Mouse (Mus musculus): ENCODE results near the gene Isg20. TPM values are rescaled to one million over a fixed set of nuclear protein-coding genes. Genes with fewer than 3 reads are reported as not detected.

Gene Isg20
- polyA plus RNA-seq, 1 experiment from 2014 or later: 0.40 TPM

DNA sequence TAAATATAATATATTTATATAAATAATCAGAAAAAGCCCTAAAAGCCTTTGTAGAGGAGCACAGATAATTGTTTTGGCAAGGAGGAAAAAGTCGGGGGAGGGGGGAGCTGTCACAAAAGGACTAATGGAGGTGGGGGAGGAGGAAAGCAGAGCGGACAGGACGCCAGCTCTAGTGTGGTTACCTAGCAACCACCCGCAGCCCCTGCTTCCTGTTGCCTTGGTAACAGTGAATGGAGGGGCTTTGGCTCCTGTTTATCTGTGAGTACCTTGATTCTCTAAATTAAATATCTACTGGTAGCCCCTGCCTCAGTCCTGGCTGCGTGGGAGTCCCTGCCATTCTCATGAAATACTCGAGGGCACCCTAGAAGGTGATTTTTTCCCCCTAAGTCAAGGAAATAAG lies 29.1 kb upstream of the Isg20 start:
- no peaks in the 10 kb centered on the region for H3K27me3 ChIP-seq
- H3K9me3 ChIP-seq: no peaks in the 10 kb centered on the region
- peak overlapping the region; percentile 77 for H3K4me2 ChIP-seq (replicated peaks)
- peak overlapping the region; percentile 73 for H3K4me3 ChIP-seq (replicated peaks)
- H3K9ac ChIP-seq (replicated peaks): peak overlapping the region; percentile 70
- H3K36me3 ChIP-seq: peaks cover 2% of the 10 kb centered on the region; the same call in 1 of the 2 replicates
- WGBS: 2% methylated on average over 6 of the region's 6 CpGs
- peak; percentile 51 for ATAC-seq
- peaks cover 66% of the 10 kb centered on the region for H3K4me1 ChIP-seq (replicated peaks)
- H3K27ac ChIP-seq: peak overlapping the region; percentile 87

GRCm38 (mm10) chr7:78885404-78885803 lies 27.8 kb upstream of the Isg20 start:
- Histone ChIP-seq H3K4me3 (replicated peaks) (peak overlapping the region; percentile 73), H3K27me3 (peaks cover 9% of the 10 kb centered on the region; the same call in 1 of the 2 replicates), H3K4me2 (replicated peaks) (peak overlapping the region; percentile 77), H3K4me1 (replicated peaks) (peaks cover 67% of the 10 kb centered on the region), H3K36me3 (peaks cover 2% of the 10 kb centered on the region; the same call in 1 of the 2 replicates), H3K9me3 (no peaks in the 10 kb centered on the region), H3K9ac (replicated peaks) (peak overlapping the region; percentile 42), H3K27ac (peak overlapping the region; percentile 87)
- WGBS: 66% methylated on average over 5 of the region's 5 CpGs
- no peak for ATAC-seq

DNA sequence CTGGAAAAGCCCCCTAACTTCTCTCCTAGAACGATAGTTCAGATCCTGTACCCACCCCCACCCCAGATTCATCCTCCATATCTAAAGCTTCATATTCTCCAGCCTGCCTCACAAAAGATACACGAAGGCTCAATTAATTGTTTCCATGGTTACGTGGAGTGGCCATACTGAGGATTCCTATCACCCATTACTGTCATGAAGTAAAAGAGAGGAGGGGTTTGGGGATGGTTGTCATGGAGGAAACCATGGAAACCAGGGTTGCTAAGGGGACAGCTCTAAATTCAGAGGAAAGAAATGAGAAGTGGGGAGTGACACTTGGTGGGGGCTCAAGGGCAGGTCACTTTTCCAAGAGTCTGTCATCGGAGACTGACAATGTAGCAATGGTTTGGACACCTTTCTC lies 26.7 kb upstream of the Isg20 start:
- peak overlapping the region; percentile 87 for H3K27ac ChIP-seq
- 12% methylated on average over 4 of the region's 4 CpGs for WGBS
- H3K27me3 ChIP-seq: peaks cover 9% of the 10 kb centered on the region; the same call in 1 of the 2 replicates
- H3K4me3 ChIP-seq (replicated peaks): peak overlapping the region; percentile 20
- H3K9me3 ChIP-seq: no peaks in the 10 kb centered on the region
- ATAC-seq: no peak
- H3K4me1 ChIP-seq (replicated peaks): peaks cover 60% of the 10 kb centered on the region
- H3K36me3 ChIP-seq: peaks cover 2% of the 10 kb centered on the region; the same call in 1 of the 2 replicates
- peak overlapping the region; percentile 77 for H3K4me2 ChIP-seq (replicated peaks)
- peak overlapping the region; percentile 42 for H3K9ac ChIP-seq (replicated peaks)

DNA sequence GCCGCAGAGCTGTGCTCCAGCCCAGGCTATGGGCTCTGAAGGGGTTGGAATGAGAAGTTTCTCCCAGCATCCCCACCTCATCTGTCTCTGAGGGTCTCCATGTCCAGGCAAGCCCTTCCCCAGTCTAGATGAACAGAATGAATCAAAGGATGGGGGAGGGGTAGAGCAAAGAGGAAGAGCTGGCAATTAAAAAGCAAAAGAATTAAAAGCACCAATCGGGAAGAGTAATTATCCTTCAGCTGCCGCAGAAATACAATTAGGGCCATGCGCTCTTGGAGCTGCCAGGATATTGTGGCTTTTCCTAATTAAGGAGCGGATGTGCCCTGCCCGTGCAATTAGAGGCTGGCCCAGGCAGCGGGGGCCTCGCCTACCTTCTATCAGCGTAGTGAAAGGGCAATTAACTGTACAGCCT lies 25.8 kb upstream of the Isg20 start:
- no peaks in the 10 kb centered on the region for H3K9me3 ChIP-seq
- peaks cover 2% of the 10 kb centered on the region; the same call in 1 of the 2 replicates for H3K36me3 ChIP-seq
- H3K4me2 ChIP-seq (replicated peaks): peak overlapping the region; percentile 77
- H3K27me3 ChIP-seq: peaks cover 9% of the 10 kb centered on the region; the same call in 1 of the 2 replicates
- H3K4me1 ChIP-seq (replicated peaks): peaks cover 55% of the 10 kb centered on the region
- peak overlapping the region; percentile 42 for H3K9ac ChIP-seq (replicated peaks)
- WGBS: 44% methylated on average over 9 of the region's 9 CpGs
- H3K4me3 ChIP-seq (replicated peaks): peak overlapping the region; percentile 20
- H3K27ac ChIP-seq: peak overlapping the region; percentile 87
- ATAC-seq: peak; percentile 24

GRCm38 (mm10) chr7:78890641-78891040 lies 22.6 kb upstream of the Isg20 start:
- ATAC-seq: peak; percentile 28; the same call in 1 of the 2 replicates
- H3K27ac ChIP-seq: no peak overlapping the region
- 2% methylated on average over 16 of the region's 16 CpGs for WGBS

DNA sequence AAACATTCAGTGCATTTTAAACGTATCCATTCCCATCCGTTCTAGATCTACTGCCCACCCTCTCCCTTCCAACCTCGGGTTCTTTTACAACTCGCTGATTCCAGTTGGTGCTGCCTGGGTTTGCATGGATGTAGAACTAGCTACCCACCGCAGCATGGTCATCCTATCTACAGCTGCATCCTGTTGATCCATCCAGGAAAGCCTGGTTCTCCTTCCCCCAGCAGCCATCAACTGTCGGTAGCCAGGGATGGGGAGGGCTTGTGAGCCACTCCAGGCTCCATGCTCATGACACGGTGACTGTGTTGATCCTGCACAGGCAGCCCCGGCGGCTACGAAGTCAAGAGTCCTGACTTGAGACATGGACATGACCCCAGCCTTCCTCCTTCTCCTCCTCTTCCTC lies 19.3 kb upstream of the Isg20 start:
- no peak overlapping the region for H3K27ac ChIP-seq
- H3K27me3 ChIP-seq: peaks cover 13% of the 10 kb centered on the region; the same call in 1 of the 2 replicates
- no peaks in the 10 kb centered on the region for H3K9me3 ChIP-seq
- ATAC-seq: no peak
- H3K4me1 ChIP-seq (replicated peaks): peaks cover 28% of the 10 kb centered on the region
- H3K4me2 ChIP-seq (replicated peaks): no peak overlapping the region
- no peak overlapping the region for H3K4me3 ChIP-seq (replicated peaks)
- WGBS: 89% methylated on average over 10 of the region's 10 CpGs
- no peaks in the 10 kb centered on the region for H3K36me3 ChIP-seq
- H3K9ac ChIP-seq (replicated peaks): no peak overlapping the region

More at GRCm38 (mm10) chr7:78890641-78891040, 22.6 kb upstream of the Isg20 start:
- Histone ChIP-seq H3K4me2 (replicated peaks) (no peak overlapping the region), H3K4me3 (replicated peaks) (no peak overlapping the region), H3K4me1 (replicated peaks) (peaks cover 39% of the 10 kb centered on the region), H3K9ac (replicated peaks) (no peak overlapping the region), H3K36me3 (peaks cover 2% of the 10 kb centered on the region; the same call in 1 of the 2 replicates), H3K27me3 (peaks cover 13% of the 10 kb centered on the region; the same call in 1 of the 2 replicates), H3K9me3 (no peaks in the 10 kb centered on the region)

GRCm38 (mm10) chr7:78895021-78895652 lies 18.1 kb upstream of the Isg20 start:
- H3K9me3 ChIP-seq: no peaks in the 10 kb centered on the region
- peak overlapping the region; percentile 62 for H3K9ac ChIP-seq (replicated peaks)
- 54% methylated on average over 13 of the region's 13 CpGs for WGBS
- no peaks in the 10 kb centered on the region for H3K36me3 ChIP-seq
- H3K4me1 ChIP-seq (replicated peaks): peaks cover 28% of the 10 kb centered on the region
- peak overlapping the region; percentile 89 for H3K4me3 ChIP-seq (replicated peaks)
- H3K27ac ChIP-seq: no peak overlapping the region
- ATAC-seq: no peak
- peak overlapping the region; percentile 93 for H3K4me2 ChIP-seq (replicated peaks)
- 0 out of 2 replicates have a peak, but pooled peaks cover 4% of the 10 kb centered on the region for H3K27me3 ChIP-seq

DNA sequence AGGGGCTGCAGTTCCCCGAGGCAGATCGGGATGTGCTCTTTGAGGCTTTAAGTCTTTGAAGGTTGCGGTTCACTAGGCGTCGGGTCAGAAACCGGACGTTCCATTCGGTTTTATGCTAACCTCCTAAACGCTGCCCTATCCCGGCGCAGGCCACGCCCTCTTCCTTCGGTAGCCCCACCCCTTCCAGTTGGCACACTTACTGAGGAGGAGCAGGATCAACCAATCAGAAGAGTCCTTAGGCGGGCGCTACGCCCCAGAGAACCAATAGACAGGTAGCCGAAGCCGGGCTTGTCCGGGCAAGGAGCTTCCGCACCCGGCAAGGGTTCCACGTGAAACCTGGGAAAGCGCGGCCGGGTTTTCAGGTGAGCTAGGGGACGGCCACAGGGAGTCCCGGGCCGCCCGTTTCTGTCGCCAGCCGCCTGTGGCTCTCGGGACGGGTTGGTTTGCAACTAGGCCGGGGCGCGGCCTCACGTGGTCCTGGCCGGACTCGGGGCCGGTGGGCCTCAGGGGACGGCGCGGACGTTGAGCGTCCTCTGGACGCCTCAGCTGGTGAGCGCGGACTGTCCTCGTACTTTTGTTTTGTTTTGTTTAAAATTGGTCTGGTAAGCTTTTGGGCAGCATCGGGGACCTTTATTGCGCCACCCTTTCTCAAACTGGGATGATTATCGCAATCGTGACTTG lies 17.4 kb upstream of the Isg20 start, which contains the start of gene Aen:
Aen (plus strand) TSS at position 202 of the 681 bp plus-strand sequence.
- Histone ChIP-seq H3K36me3 (no peaks in the 10 kb centered on the region), H3K9me3 (no peaks in the 10 kb centered on the region), H3K27ac (no peak within 1 kb of the TSS), H3K9ac (replicated peaks) (peak within 1 kb of the TSS; percentile 80), H3K4me1 (replicated peaks) (peaks cover 24% of the 10 kb centered on the region), H3K27me3 (0 out of 2 replicates have a peak, but pooled peaks cover 4% of the 10 kb centered on the region), H3K4me2 (replicated peaks) (peak within 1 kb of the TSS; percentile 93), H3K4me3 (replicated peaks) (peak within 1 kb of the TSS; percentile 89)
- peak; percentile 96 for ATAC-seq
- 1% methylated on average over 53 of the region's 53 CpGs for WGBS

DNA sequence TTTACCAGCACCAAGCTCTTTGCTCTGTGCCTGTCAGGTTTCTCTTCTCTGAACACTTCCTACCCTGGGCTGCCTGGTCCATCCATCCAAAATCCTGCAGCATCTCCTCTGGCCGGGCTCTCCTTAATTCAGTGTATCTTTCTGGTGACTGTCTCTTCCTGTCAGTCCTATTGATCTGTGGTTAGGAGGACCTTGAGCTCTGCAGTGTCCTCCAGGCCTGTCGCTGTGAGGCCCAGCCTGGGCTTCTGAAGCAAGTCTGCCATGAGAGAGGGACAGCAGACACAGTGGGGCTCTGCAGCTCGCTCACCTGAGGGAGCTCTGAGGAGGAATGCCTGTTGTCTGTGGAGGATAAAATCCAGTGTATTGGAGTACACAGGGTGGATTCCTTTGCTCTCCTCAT lies 15.7 kb upstream of the Isg20 start:
- no peak for ATAC-seq
- Histone ChIP-seq H3K9ac (replicated peaks) (peak overlapping the region; percentile 25), H3K9me3 (no peaks in the 10 kb centered on the region), H3K27ac (no peak overlapping the region), H3K4me3 (replicated peaks) (no peak overlapping the region), H3K4me2 (replicated peaks) (peak overlapping the region; percentile 93; the same call in 1 of the 2 replicates), H3K36me3 (peaks cover 10% of the 10 kb centered on the region), H3K27me3 (0 out of 2 replicates have a peak, but pooled peaks cover 4% of the 10 kb centered on the region), H3K4me1 (replicated peaks) (peaks cover 24% of the 10 kb centered on the region)
- 96% methylated on average over 3 of the region's 3 CpGs for WGBS

GRCm38 (mm10) chr7:78903174-78903870 lies 9.9 kb upstream of the Isg20 start:
- H3K27ac ChIP-seq: no peak overlapping the region
- H3K4me1 ChIP-seq (replicated peaks): no peaks in the 10 kb centered on the region
- no peak for ATAC-seq
- H3K9ac ChIP-seq (replicated peaks): no peak overlapping the region
- 94% methylated on average over 6 of the region's 6 CpGs for WGBS
- no peaks in the 10 kb centered on the region for H3K27me3 ChIP-seq
- H3K4me3 ChIP-seq (replicated peaks): no peak overlapping the region
- H3K36me3 ChIP-seq: peaks cover 49% of the 10 kb centered on the region
- H3K9me3 ChIP-seq: no peaks in the 10 kb centered on the region
- H3K4me2 ChIP-seq (replicated peaks): no peak overlapping the region

- no peak overlapping the region for H3K4me3 ChIP-seq (replicated peaks)
- H3K9me3 ChIP-seq: no peaks in the 10 kb centered on the region
- ATAC-seq: no peak
- H3K27me3 ChIP-seq: no peaks in the 10 kb centered on the region
- H3K27ac ChIP-seq: no peak overlapping the region
- no peak overlapping the region for H3K4me2 ChIP-seq (replicated peaks)
- no peak overlapping the region for H3K9ac ChIP-seq (replicated peaks)
- H3K4me1 ChIP-seq (replicated peaks): no peaks in the 10 kb centered on the region
- WGBS: 98% methylated on average over 2 of the region's 2 CpGs
- peaks cover 52% of the 10 kb centered on the region for H3K36me3 ChIP-seq
Measured at GRCm38 (mm10) chr7:78904175-78904574, 9.0 kb upstream of the Isg20 start.

Measured in midbrain, embryonic 13.5 days (tissue).